ENCODE assay signal across 27 mouse cellular contexts in the genomic region with DNA sequence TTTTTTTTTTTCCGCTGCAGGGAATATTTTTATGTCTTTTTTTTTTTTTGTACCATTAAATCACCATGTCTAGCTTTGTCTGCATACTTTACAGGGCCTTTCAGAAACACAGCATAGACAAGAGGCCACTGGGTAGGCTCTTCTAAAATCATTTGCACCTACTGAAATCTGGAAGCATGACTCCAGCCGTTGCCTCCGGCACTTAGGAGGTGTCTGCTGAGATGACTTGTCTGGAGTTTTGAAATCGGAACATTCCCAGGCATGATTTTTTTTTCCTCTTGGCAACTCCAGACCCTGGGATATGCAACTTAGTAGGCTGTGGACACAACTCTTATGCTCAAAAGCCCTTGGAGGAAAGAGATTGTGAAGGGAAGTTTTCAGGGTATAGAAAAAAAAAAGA.
DNase-seq lines count a peak whose midpoint lies in the region; ATAC-seq lines count a peak whose summit lies in the region.
"Had no signal": no experiment of that assay in that cellular context is flagged by ENCODE, and none has a peak within 500 bp of the region (broad histone marks: within the 10 kb centered on the region; RNA-seq: fewer than 3 reads in every experiment).

No protein-coding gene starts in this region.

- WGBS in lung, embryonic 16.5 days, result 41% methylated on average over 4 of the region's 4 CpGs
- 80% methylated on average over 4 of the region's 4 CpGs for WGBS in intestine, embryonic 16.5 days

- no peak overlapping the region for H3K9ac ChIP-seq in lung, embryonic 16.5 days (ENCODE audit: low read length)
- H3K9ac ChIP-seq in intestine, embryonic 16.5 days (ENCODE audit: low read depth, low read length), result no peak overlapping the region
- H3K9ac ChIP-seq: embryonic facial prominence, embryonic 13.5 days; forebrain, embryonic 12.5 days; forebrain, embryonic 15.5 days; heart, embryonic 12.5 days; heart, embryonic 15.5 days; hindbrain, embryonic 13.5 days had no signal

- peak; percentile 77 for DNase-seq in lung, postnatal 10 days
- peak; percentile 70 for DNase-seq in lung, postnatal 36 days
- no peak for DNase-seq in cerebellum, postnatal 10 days
- DNase-seq in embryo, embryonic 10.5 days (ENCODE audit: low spot score), result no peak
- DNase-seq: adrenal gland, adult 2 months; adrenal gland, postnatal 25 days; cerebellum, adult 18-20 months; cerebellum, adult 9-10 months; cerebellum, postnatal 25 days; embryo, embryonic 11 days; gastrocnemius, postnatal 25 days; heart, adult 18-20 months; heart, postnatal 10 days; heart, postnatal 36 days had no signal

- no peaks in the 10 kb centered on the region for H3K9me3 ChIP-seq in lung, embryonic 16.5 days (ENCODE audit: control insufficient read depth, low read length)
- no peaks in the 10 kb centered on the region for H3K9me3 ChIP-seq in intestine, embryonic 16.5 days (ENCODE audit: control insufficient read depth, low read length)
- H3K9me3 ChIP-seq: embryonic facial prominence, embryonic 10.5 days; embryonic facial prominence, embryonic 13.5 days; forebrain, embryonic 12.5 days; forebrain, embryonic 15.5 days; heart, embryonic 15.5 days; hindbrain, embryonic 10.5 days; hindbrain, embryonic 13.5 days had no signal

- peak; percentile 90 for ATAC-seq in lung, embryonic 16.5 days (ENCODE audit: low read depth)
- no peak for ATAC-seq in intestine, embryonic 16.5 days
- ATAC-seq: CD4-positive, CD25-positive, alpha-beta regulatory T cell, adult 4 months; forebrain, embryonic 15.5 days; hindbrain, embryonic 16.5 days had no signal

- H3K4me1 ChIP-seq in lung, embryonic 16.5 days (replicated peaks; ENCODE audit: control insufficient read depth, insufficient read depth, low read length), result peaks cover 8% of the 10 kb centered on the region
- H3K4me1 ChIP-seq in intestine, embryonic 16.5 days (ENCODE audit: control insufficient read depth, insufficient read depth, low read length), result peaks cover 4% of the 10 kb centered on the region; the same call in 1 of the 2 replicates
- H3K4me1 ChIP-seq: embryonic facial prominence, embryonic 13.5 days; forebrain, embryonic 12.5 days; forebrain, embryonic 15.5 days; heart, embryonic 15.5 days; hindbrain, embryonic 13.5 days had no signal

- H3K36me3 ChIP-seq in lung, embryonic 16.5 days (ENCODE audit: control insufficient read depth, insufficient read depth, low read length), result no peaks in the 10 kb centered on the region
- H3K36me3 ChIP-seq in intestine, embryonic 16.5 days (ENCODE audit: control insufficient read depth, insufficient read depth, low read length), result peaks cover 3% of the 10 kb centered on the region; the same call in 1 of the 2 replicates
- H3K36me3 ChIP-seq: embryonic facial prominence, embryonic 10.5 days; forebrain, embryonic 12.5 days; forebrain, embryonic 15.5 days; heart, embryonic 15.5 days; hindbrain, embryonic 10.5 days; hindbrain, embryonic 13.5 days had no signal

- H3K4me3 ChIP-seq in lung, embryonic 16.5 days (ENCODE audit: low read length), result peak overlapping the region; percentile 4; the same call in 1 of the 2 replicates
- H3K4me3 ChIP-seq in intestine, embryonic 16.5 days (ENCODE audit: low read length), result no peak overlapping the region
- H3K4me3 ChIP-seq: embryonic facial prominence, embryonic 10.5 days; embryonic facial prominence, embryonic 13.5 days; erythroblast, embryonic 14.5 days; forebrain, embryonic 12.5 days; forebrain, embryonic 15.5 days; heart, embryonic 12.5 days; heart, embryonic 15.5 days; hindbrain, embryonic 10.5 days; hindbrain, embryonic 13.5 days had no signal

- H3K4me2 ChIP-seq in lung, embryonic 16.5 days (ENCODE audit: low read depth, low read length), result peak overlapping the region; percentile 35
- no peak overlapping the region for H3K4me2 ChIP-seq in intestine, embryonic 16.5 days (ENCODE audit: low read depth, low read length)
- H3K4me2 ChIP-seq: embryonic facial prominence, embryonic 13.5 days; forebrain, embryonic 12.5 days; forebrain, embryonic 15.5 days; heart, embryonic 12.5 days; heart, embryonic 15.5 days; hindbrain, embryonic 13.5 days had no signal

- peak overlapping the region; percentile 88 for H3K27ac ChIP-seq in lung, embryonic 16.5 days (ENCODE audit: low read length)
- no peak overlapping the region for H3K27ac ChIP-seq in intestine, embryonic 16.5 days (ENCODE audit: low read length)
- H3K27ac ChIP-seq: embryonic facial prominence, embryonic 10.5 days; embryonic facial prominence, embryonic 13.5 days; forebrain, embryonic 12.5 days; forebrain, embryonic 15.5 days; heart, embryonic 15.5 days; hindbrain, embryonic 10.5 days; hindbrain, embryonic 13.5 days had no signal

- H3K27me3 ChIP-seq in lung, embryonic 16.5 days (ENCODE audit: control insufficient read depth, insufficient read depth, low read depth, low read length), result no peaks in the 10 kb centered on the region
- no peaks in the 10 kb centered on the region for H3K27me3 ChIP-seq in intestine, embryonic 16.5 days (replicated peaks; ENCODE audit: control insufficient read depth, insufficient read depth, low read length)
- H3K27me3 ChIP-seq: embryonic facial prominence, embryonic 13.5 days; forebrain, embryonic 12.5 days; forebrain, embryonic 15.5 days; heart, embryonic 15.5 days; hindbrain, embryonic 13.5 days had no signal

Comparison
In these comparisons a context has a peak if more than half of its experiments do, and no peak if none do; other contexts are left out.
1. DNase-seq: peak in lung, postnatal 10 days (single experiment) and lung, postnatal 36 days (single experiment); none in cerebellum, postnatal 10 days (0 of 2) and embryo, embryonic 10.5 days (single experiment).